Mouse (Mus musculus) cortical plate, adult 2 months (tissue): Measurements from ENCODE around the gene Gm15517. TPM values are rescaled to one million over a fixed set of nuclear protein-coding genes. Genes with fewer than 3 reads are reported as not detected.

Experiments
- H3K27ac ChIP-seq: fragments of 200-500 bp; 2 replicates; pipeline ENCODE4 v1.5.1; 2012; ENCODE audit warnings: low read length, control low read depth, inconsistent platforms; ENCODE audit not compliant: insufficient read depth
- H3K4me1 ChIP-seq: fragments of 200-500 bp; 2 replicates; pipeline ENCODE4 v1.6.1; 2011; ENCODE audit warnings: low read length; ENCODE audit not compliant: control insufficient read depth, insufficient read depth
- H3K4me3 ChIP-seq: fragments of 200-500 bp; 2 replicates; pipeline ENCODE4 v1.5.1; 2011; ENCODE audit warnings: mild to moderate bottlenecking, low read length, control low read depth; ENCODE audit not compliant: insufficient read depth
- CTCF ChIP-seq: fragments of 200-500 bp; IDR thresholded peaks from 2 replicates; pipeline ENCODE4 v1.5.1; 2011; ENCODE audit warnings: mild to moderate bottlenecking, control low read depth, low read length; ENCODE audit not compliant: insufficient read depth; ENCODE audit errors: extremely low read depth
- POLR2A ChIP-seq: fragments of 200-500 bp; IDR thresholded peaks from 2 replicates; pipeline ENCODE4 v1.6.1; 2011; ENCODE audit warnings: mild to moderate bottlenecking, low read length, control low read depth; ENCODE audit not compliant: insufficient read depth; ENCODE audit errors: extremely low read depth
- polyA plus RNA-seq: library from polyadenylated mRNA; depleted of rRNA; stranded (reverse); fragments of >200 nt; gene quantifications from 2 replicates; pipeline ENCODE4 v1.2.3, GENCODE M21; 2012

Gene Gm15517
- polyA plus RNA-seq, 1 experiment: not detected

- Histone ChIP-seq H3K27ac (no peak overlapping the region), H3K4me3 (peak overlapping the region; percentile 20), H3K4me1 (no peaks in the 10 kb centered on the region)
- TF ChIP-seq POLR2A: no peak
- TF ChIP-seq CTCF: peak; percentile 97
Observed at GRCm38 (mm10) chr7:44262791-44263643, 1.8 kb downstream of the Gm15517 start.

DNA sequence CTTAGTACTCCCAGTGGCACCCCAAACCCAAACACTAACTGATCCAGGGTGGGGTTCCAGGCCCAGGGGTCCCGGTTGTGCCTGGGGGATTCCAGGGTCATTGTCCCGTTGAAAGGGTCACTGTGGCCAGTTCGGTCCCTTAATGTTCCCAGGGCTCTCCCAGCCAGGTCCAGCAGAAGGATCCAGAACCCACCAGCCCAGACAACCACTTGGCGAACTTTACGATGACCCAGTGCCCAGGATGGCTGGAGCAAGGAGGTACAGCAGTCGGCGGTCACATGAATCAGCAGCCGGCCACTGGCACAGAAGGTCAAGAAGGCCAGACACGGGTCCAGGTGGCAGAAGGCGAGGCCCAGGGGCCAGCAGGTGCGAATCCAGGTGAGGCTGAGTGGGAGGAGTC, 6.9 kb downstream of the Gm15517 start:
- H3K4me1 ChIP-seq: no peaks in the 10 kb centered on the region
- H3K27ac ChIP-seq: no peak overlapping the region
- TF ChIP-seq CTCF (no peak), POLR2A (no peak)
- no peak overlapping the region for H3K4me3 ChIP-seq

DNA sequence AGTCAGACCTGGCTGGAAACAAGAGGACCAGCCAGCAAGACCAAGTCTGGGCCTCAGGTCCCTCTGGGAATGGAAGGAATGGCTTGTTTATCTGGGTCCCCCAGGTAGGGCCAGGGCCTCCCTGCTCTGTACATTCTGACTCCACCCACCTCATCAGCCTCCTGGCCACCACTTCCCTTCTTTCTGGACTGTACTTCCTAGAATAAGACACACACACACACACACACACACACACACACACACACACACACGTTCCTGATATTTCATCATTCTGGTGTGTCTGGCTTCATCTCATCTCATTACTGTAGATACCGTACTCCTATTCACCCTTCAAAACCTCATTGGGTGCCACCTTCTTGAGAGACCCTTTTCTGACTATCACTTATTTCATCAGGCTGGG, 8.2 kb downstream of the Gm15517 start:
- no peak overlapping the region for H3K4me3 ChIP-seq
- H3K27ac ChIP-seq: no peak overlapping the region
- no peak for TF ChIP-seq POLR2A
- TF ChIP-seq CTCF: no peak
- H3K4me1 ChIP-seq: no peaks in the 10 kb centered on the region

DNA sequence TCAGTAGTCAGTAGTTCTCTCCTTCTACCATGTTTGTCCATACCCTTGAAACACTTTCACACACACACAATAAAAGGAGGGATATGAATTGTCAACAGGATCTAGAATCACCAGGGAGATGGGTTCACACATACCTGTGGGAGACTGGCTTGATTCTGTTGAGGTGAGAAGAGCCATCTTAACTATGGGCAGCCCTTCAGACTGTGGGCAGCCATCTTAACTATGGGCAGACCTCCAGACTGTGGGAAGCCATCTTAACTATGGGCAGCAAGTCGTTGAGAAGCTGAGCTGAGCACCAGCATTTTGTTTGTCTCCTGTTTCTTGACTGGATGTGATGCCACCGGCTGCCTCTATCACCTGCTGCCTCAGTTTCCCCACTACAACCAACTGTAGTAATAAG, 10.1 kb downstream of the Gm15517 start:
- TF ChIP-seq CTCF: no peak
- no peak for TF ChIP-seq POLR2A

DNA sequence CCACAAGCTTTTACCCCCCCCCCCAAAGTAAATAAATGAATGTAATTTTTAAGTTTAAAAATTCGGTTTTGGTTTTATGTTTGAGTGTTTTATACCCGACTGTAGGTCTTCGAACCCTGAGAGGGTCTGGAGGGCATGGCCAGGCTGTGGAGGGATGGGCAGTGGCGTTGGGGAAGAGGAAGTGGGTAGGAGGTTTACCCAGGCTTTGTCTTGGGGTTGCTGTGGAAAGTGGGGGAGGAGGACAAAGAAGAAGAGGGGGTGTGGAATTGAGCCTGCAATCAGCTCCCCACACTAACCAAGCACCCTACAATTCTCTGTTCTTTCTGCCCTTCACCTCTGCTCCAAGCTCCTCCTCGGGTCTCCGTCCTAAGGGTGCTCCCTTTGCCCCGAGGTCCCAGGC, 11.3 kb downstream of the Gm15517 start:
- TF ChIP-seq CTCF (no peak), POLR2A (no peak)
- Histone ChIP-seq H3K4me1 (no peaks in the 10 kb centered on the region), H3K4me3 (no peak overlapping the region), H3K27ac (no peak overlapping the region)

More for the DNA sequence above, 10.1 kb downstream of the Gm15517 start:
- Histone ChIP-seq H3K27ac (no peak overlapping the region), H3K4me3 (no peak overlapping the region), H3K4me1 (no peaks in the 10 kb centered on the region)

- no peak for TF ChIP-seq POLR2A
- no peak for TF ChIP-seq CTCF
- H3K4me3 ChIP-seq: no peak overlapping the region
- no peak overlapping the region for H3K27ac ChIP-seq
- no peaks in the 10 kb centered on the region for H3K4me1 ChIP-seq
Observed at GRCm38 (mm10) chr7:44273446-44273845, 12.2 kb downstream of the Gm15517 start.

DNA sequence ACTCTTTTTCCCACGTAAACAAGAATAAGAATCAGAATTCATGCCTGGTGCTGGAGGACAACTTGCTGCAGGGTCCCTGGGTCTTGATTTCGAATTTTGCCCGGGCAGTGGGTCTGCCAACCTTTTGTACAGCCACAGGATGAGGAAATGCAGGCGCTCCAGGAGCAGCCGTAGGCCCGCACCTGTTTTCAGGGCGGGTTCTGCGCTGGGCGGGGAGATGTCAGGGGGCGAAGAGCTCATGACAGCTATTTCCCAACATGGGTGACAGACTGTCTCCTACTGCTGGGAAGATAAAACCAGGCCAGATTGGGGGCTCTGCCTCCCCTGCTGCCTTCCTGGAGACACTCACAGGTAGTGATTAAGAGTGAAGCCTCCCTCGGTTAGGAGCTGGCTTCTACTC, 12.8 kb downstream of the Gm15517 start:
- no peak overlapping the region for H3K4me3 ChIP-seq
- no peaks in the 10 kb centered on the region for H3K4me1 ChIP-seq
- no peak overlapping the region for H3K27ac ChIP-seq
- TF ChIP-seq POLR2A (no peak), CTCF (no peak)

DNA sequence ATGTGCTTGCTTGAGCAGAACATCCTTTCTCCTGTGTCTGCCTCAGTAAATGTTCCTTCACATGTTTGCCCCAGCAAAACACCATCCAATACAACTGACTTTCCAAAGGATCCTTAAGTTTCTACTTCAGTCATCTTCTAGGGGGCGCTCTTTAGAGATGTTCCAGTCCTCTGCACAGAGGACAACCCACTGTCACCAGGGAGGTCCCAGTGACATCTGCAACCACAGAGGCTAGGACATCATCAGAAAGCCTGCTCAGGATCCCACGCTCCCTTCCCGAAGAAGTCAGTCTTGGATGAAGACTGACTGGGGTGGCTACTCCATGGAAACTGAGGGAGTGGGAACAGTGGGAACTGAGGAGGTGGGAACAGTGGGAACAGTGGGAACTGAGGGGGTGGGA, 14.3 kb downstream of the Gm15517 start:
- no peak for TF ChIP-seq POLR2A
- no peak for TF ChIP-seq CTCF
- Histone ChIP-seq H3K27ac (no peak overlapping the region), H3K4me3 (no peak overlapping the region), H3K4me1 (no peaks in the 10 kb centered on the region)

DNA sequence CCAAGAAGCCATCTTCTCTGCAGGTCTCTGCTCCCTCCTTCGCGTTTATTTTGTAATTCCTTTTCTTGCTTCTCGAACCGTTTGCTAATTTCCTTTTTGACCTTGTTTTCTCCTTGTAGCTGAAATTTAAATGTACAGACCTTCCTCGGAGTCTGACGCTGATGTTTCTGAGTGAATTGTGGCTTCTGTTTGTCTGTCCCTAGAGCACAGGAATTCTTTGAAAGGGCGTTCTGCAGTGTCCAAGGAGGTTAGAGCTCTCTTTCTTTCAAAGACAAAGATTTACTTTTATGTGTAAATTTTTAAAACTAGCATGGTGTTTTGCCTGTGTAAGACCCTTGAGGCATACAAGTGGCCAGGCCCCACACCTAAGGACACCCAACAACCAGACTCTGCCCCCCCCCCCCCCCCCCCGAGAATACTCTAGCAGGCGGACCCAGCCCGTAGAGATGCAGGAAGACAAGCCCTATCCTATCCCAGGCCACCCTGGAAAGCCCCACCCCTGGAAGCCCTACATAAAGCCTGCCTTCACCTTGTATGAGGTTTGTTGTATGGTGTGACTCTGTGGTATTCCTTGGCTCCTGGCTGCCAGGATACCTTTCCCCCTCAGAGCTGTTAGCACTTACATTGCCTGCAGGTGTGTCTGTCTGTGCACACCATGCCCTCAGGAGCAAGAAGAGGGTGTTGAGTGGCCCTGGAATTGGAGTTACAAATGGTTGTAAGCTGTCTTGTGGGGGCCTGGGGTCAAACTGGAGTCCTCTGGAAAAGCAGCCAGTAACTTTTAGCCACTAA, 15.4 kb downstream of the Gm15517 start:
- H3K4me1 ChIP-seq: no peaks in the 10 kb centered on the region
- no peak overlapping the region for H3K27ac ChIP-seq
- no peak overlapping the region for H3K4me3 ChIP-seq
- TF ChIP-seq POLR2A: no peak
- no peak for TF ChIP-seq CTCF

- no peaks in the 10 kb centered on the region; the same call in 1 of the 2 replicates for H3K4me1 ChIP-seq
- no peak for TF ChIP-seq POLR2A
- peak; percentile 68 for TF ChIP-seq CTCF
- H3K4me3 ChIP-seq: no peak overlapping the region
- H3K27ac ChIP-seq: no peak overlapping the region
Observed at GRCm38 (mm10) chr7:44277250-44277622, 16.0 kb downstream of the Gm15517 start.
